Mouse (Mus musculus) testis, adult 2 months (tissue): ENCODE data around the gene Bahcc1. TPM values are rescaled to one million over a fixed set of nuclear protein-coding genes. Genes with fewer than 3 reads are reported as not detected.
A peak's percentile ranks its signal among the peaks of the same experiment; 100 is the strongest.

Experiments used
- H3K27ac ChIP-seq: fragments of 200-500 bp; 2 replicates; pipeline ENCODE4 v1.5.1; 2012; ENCODE audit warnings: low read depth, low read length; ENCODE audit not compliant: control insufficient read depth, insufficient read depth
- H3K27me3 ChIP-seq: fragments of 200-500 bp; 2 replicates; pipeline ENCODE4 v1.6.1; 2012; ENCODE audit warnings: mild to moderate bottlenecking, low read length, moderate library complexity; ENCODE audit not compliant: control insufficient read depth, insufficient read depth
- H3K36me3 ChIP-seq: fragments of 200-500 bp; 2 replicates; pipeline ENCODE4 v1.6.1; 2012; ENCODE audit warnings: mild to moderate bottlenecking, low read length; ENCODE audit not compliant: control insufficient read depth, insufficient read depth
- H3K4me1 ChIP-seq: fragments of 200-500 bp; 2 replicates; pipeline ENCODE4 v1.6.1; 2012; ENCODE audit warnings: low read length; ENCODE audit not compliant: control insufficient read depth, insufficient read depth
- H3K4me3 ChIP-seq: fragments of 200-500 bp; 2 replicates; pipeline ENCODE4 v1.5.1; 2012; ENCODE audit warnings: low read depth, mild to moderate bottlenecking, low read length, moderate library complexity, mixed read lengths; ENCODE audit not compliant: control insufficient read depth
- CTCF ChIP-seq: fragments of 200-500 bp; IDR thresholded peaks from 2 replicates; pipeline ENCODE4 v1.5.1; 2012; ENCODE audit warnings: low read depth, mild to moderate bottlenecking, inconsistent platforms, low read length, moderate library complexity; ENCODE audit not compliant: control insufficient read depth, insufficient read depth, insufficient replicate concordance
- POLR2A ChIP-seq: fragments of 200-500 bp; IDR thresholded peaks from 2 replicates; pipeline ENCODE4 v1.6.1; 2012; ENCODE audit warnings: low read depth, mild to moderate bottlenecking, inconsistent platforms, low read length, moderate library complexity; ENCODE audit not compliant: control insufficient read depth
- polyA plus RNA-seq: library from polyadenylated mRNA; depleted of rRNA; stranded (reverse); fragments of >200 nt; gene quantifications from 2 replicates; pipeline ENCODE4 v1.2.3, GENCODE M21; 2012

Bahcc1 gene
- polyA plus RNA-seq, 1 experiment: 2.9 TPM

DNA sequence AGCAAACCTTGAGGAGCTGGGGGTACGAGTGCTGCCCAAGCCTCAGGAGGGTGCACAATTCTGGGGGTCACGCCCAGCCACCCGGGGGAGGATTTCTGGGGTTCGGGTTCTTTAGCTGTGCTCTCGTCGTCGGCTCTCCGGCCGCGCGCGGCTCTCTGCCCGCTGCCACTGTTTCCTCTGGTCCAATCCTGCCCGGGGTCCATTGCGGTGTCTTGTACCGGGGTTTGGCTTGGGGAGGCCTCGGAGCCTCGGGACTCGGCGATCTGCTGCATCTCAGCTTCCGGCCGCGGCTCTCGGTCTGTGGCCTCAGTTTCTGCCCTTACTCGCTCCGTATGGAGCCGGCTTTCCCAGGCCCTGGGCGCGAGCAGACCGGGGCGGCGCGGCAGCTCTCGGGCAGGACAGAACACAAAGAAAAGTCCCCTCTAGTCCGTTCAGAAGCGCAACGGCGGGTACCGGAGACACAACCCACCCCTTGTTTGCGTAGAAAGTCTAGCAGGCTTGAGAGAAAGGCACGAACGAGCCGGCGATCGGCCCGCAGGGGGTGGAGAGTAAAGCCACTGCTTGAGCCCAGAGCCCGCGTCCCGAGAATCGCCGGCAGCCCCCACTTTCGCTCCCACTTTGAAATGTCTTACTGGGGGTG lies 1.5 kb downstream of the Bahcc1 start:
- H3K27me3 ChIP-seq: no peaks in the 10 kb centered on the region; the same call in 1 of the 2 replicates
- TF ChIP-seq CTCF (no peak), POLR2A (no peak)
- peaks cover 43% of the 10 kb centered on the region for H3K4me1 ChIP-seq
- H3K36me3 ChIP-seq: no peaks in the 10 kb centered on the region
- peak overlapping the region; percentile 60 for H3K4me3 ChIP-seq
- H3K27ac ChIP-seq: peak overlapping the region; percentile 30

- Histone ChIP-seq H3K27me3 (no peaks in the 10 kb centered on the region; the same call in 1 of the 2 replicates), H3K27ac (peak overlapping the region; percentile 12), H3K36me3 (no peaks in the 10 kb centered on the region), H3K4me3 (peak overlapping the region; percentile 60), H3K4me1 (peaks cover 46% of the 10 kb centered on the region)
- TF ChIP-seq POLR2A (no peak), CTCF (no peak)
Measured at GRCm38 (mm10) chr11:120234776-120235181, 2.0 kb downstream of the Bahcc1 start.

- H3K27me3 ChIP-seq: no peaks in the 10 kb centered on the region; the same call in 1 of the 2 replicates
- no peaks in the 10 kb centered on the region for H3K36me3 ChIP-seq
- H3K4me3 ChIP-seq: peak overlapping the region; percentile 37
- peak overlapping the region; percentile 40 for H3K27ac ChIP-seq
- TF ChIP-seq POLR2A: no peak
- no peak for TF ChIP-seq CTCF
- H3K4me1 ChIP-seq: peaks cover 42% of the 10 kb centered on the region
Measured at GRCm38 (mm10) chr11:120235385-120236113, 2.8 kb downstream of the Bahcc1 start.

DNA sequence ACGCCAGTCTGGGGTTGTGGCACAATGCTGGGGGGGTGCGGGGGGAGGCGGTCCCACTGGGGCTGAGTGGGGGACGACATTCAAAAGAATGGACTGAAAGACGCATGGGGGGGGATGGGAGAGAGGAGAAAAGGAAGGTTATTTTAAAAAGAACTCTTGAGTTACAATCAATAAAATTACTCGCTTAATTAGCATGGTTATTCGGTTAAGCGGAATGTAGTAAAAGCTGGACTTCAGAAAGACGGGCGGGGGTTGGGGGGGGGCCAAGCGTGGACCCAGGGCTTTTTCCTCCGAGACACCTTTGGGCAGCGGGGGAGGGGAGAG lies 3.3 kb downstream of the Bahcc1 start:
- H3K4me1 ChIP-seq: peaks cover 43% of the 10 kb centered on the region
- no peaks in the 10 kb centered on the region; the same call in 1 of the 2 replicates for H3K27me3 ChIP-seq
- no peaks in the 10 kb centered on the region for H3K36me3 ChIP-seq
- TF ChIP-seq POLR2A (no peak), CTCF (no peak)
- H3K27ac ChIP-seq: peak overlapping the region; percentile 74
- peak overlapping the region; percentile 84 for H3K4me3 ChIP-seq

GRCm38 (mm10) chr11:120236438-120237165 lies 3.9 kb downstream of the Bahcc1 start:
- Histone ChIP-seq H3K4me1 (peaks cover 41% of the 10 kb centered on the region), H3K4me3 (peak overlapping the region; percentile 84), H3K27me3 (no peaks in the 10 kb centered on the region; the same call in 1 of the 2 replicates), H3K27ac (peak overlapping the region; percentile 74), H3K36me3 (no peaks in the 10 kb centered on the region)
- TF ChIP-seq CTCF: no peak
- no peak for TF ChIP-seq POLR2A

- Histone ChIP-seq H3K4me1 (peaks cover 40% of the 10 kb centered on the region), H3K27me3 (no peaks in the 10 kb centered on the region; the same call in 1 of the 2 replicates), H3K4me3 (peak overlapping the region; percentile 84), H3K27ac (peak overlapping the region; percentile 74), H3K36me3 (no peaks in the 10 kb centered on the region)
- TF ChIP-seq POLR2A (no peak), CTCF (no peak)
Measured at GRCm38 (mm10) chr11:120237166-120238131, 4.7 kb downstream of the Bahcc1 start.
